Mouse (Mus musculus) megakaryocyte, embryonic 14.5 days (primary cell): ENCODE data around the gene Rps6kc1. TPM values are rescaled to one million over a fixed set of nuclear protein-coding genes. Genes with fewer than 3 reads are reported as not detected.

ENCODE experiments used
- H3K27me3 ChIP-seq: replicated peaks from 2 replicates; pipeline ENCODE3; 2012; ENCODE audit warnings: inconsistent platforms
- H3K36me3 ChIP-seq: replicated peaks from 2 replicates; pipeline ENCODE3; 2012; ENCODE audit warnings: low read length, inconsistent platforms, mixed read lengths
- H3K4me1 ChIP-seq: 2 replicates; pipeline ENCODE4 v1.6.1; 2012; ENCODE audit warnings: inconsistent platforms
- H3K4me3 ChIP-seq: replicated peaks from 2 replicates; pipeline ENCODE3; 2012; ENCODE audit warnings: moderate library complexity, mild to moderate bottlenecking, inconsistent platforms
- H3K9me3 ChIP-seq: 2 replicates; pipeline ENCODE4 v1.6.1; 2012; ENCODE audit warnings: inconsistent platforms
- FLI1 ChIP-seq: IDR thresholded peaks from 2 replicates; pipeline ENCODE4 v1.6.1; 2012; ENCODE audit warnings: low read length, inconsistent platforms, mixed read lengths
- GATA1 ChIP-seq: IDR thresholded peaks from 3 replicates; pipeline ENCODE4 v1.6.1; 2012; ENCODE audit warnings: mixed read lengths, low read length, inconsistent platforms, borderline replicate concordance
- polyA plus RNA-seq: library from polyadenylated mRNA; stranded (reverse); fragments of >175 nt; gene quantifications from 2 replicates; pipeline ENCODE4 v1.2.3, GENCODE M21; 2012; ENCODE audit warnings: low replicate concordance; ENCODE audit not compliant: insufficient read depth

Rps6kc1 gene
- polyA plus RNA-seq, 1 experiment = 5.9 TPM

GRCm38 (mm10) chr1:190663996-190664395 is 247.6 kb downstream of the Rps6kc1 start:
- H3K4me3 ChIP-seq = no peak overlapping the region
- no peaks in the 10 kb centered on the region for H3K4me1 ChIP-seq
- H3K9me3 ChIP-seq = no peaks in the 10 kb centered on the region
- no peaks in the 10 kb centered on the region for H3K27me3 ChIP-seq
- H3K36me3 ChIP-seq = no peaks in the 10 kb centered on the region
- TF ChIP-seq GATA1 (no peak), FLI1 (no peak)

- Histone ChIP-seq H3K27me3 (no peaks in the 10 kb centered on the region), H3K36me3 (no peaks in the 10 kb centered on the region), H3K9me3 (0 out of 2 replicates have a peak, but pooled peaks cover 6% of the 10 kb centered on the region), H3K4me1 (no peaks in the 10 kb centered on the region), H3K4me3 (no peak overlapping the region)
- TF ChIP-seq GATA1 = no peak
- TF ChIP-seq FLI1 = no peak
These were observed 248.8 kb downstream of the Rps6kc1 start for GRCm38 (mm10) chr1:190662736-190663135.

GRCm38 (mm10) chr1:190661764-190662163 is 249.8 kb downstream of the Rps6kc1 start:
- Histone ChIP-seq H3K27me3 (no peaks in the 10 kb centered on the region), H3K36me3 (no peaks in the 10 kb centered on the region), H3K4me3 (no peak overlapping the region), H3K4me1 (no peaks in the 10 kb centered on the region), H3K9me3 (0 out of 2 replicates have a peak, but pooled peaks cover 6% of the 10 kb centered on the region)
- no peak for TF ChIP-seq FLI1
- TF ChIP-seq GATA1 = no peak

DNA sequence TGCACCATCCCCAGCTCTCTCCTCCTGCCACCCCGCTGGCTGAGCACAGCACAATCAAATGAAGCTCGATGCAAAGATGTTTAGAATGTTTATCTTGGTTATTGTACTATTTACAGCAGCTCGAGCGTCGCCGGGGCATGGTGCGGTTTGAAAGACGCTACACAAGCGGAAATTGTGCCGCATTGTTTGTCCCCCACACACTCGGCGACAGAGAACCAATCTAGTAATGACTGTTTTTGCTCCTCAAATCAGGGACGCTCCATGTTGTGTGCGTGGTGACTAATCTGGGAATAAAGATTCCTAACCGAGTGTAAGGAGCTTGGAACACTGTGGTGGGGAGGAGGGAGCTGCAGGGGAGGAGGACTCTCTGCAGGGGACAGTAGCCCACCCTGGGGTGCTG is 250.3 kb downstream of the Rps6kc1 start:
- Histone ChIP-seq H3K9me3 (0 out of 2 replicates have a peak, but pooled peaks cover 8% of the 10 kb centered on the region), H3K4me1 (no peaks in the 10 kb centered on the region), H3K27me3 (no peaks in the 10 kb centered on the region), H3K4me3 (no peak overlapping the region), H3K36me3 (no peaks in the 10 kb centered on the region)
- no peak for TF ChIP-seq FLI1
- TF ChIP-seq GATA1 = no peak

- Histone ChIP-seq H3K4me3 (no peak overlapping the region), H3K9me3 (0 out of 2 replicates have a peak, but pooled peaks cover 9% of the 10 kb centered on the region), H3K36me3 (no peaks in the 10 kb centered on the region), H3K27me3 (no peaks in the 10 kb centered on the region), H3K4me1 (no peaks in the 10 kb centered on the region)
- TF ChIP-seq FLI1 (no peak), GATA1 (no peak)
These were observed 251.7 kb downstream of the Rps6kc1 start for GRCm38 (mm10) chr1:190659722-190660502.

- H3K9me3 ChIP-seq = 0 out of 2 replicates have a peak, but pooled peaks cover 9% of the 10 kb centered on the region
- no peaks in the 10 kb centered on the region for H3K4me1 ChIP-seq
- TF ChIP-seq FLI1 = no peak
- TF ChIP-seq GATA1 = no peak
- H3K4me3 ChIP-seq = no peak overlapping the region
- H3K36me3 ChIP-seq = no peaks in the 10 kb centered on the region
- no peaks in the 10 kb centered on the region for H3K27me3 ChIP-seq
These were observed 253.3 kb downstream of the Rps6kc1 start for GRCm38 (mm10) chr1:190658266-190658665.

DNA sequence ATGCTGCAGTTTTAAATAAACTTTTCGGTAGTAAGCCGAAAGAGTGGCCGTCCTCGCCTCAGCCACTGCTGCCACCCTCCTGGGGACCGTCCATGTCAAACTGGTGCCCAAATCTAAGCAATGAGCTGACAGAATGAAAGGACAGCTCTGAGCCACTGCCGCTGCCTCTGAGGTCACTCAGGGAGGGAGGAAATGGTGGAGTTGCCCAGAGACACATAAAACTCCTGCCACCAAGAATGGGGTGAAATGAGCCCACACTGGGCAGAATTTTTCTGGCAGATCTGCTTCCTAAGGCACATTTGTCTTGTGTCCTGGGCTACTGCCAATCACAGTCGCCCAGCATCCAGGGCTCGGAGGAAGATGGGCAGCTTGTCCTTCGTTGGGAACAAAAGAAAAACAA is 255.5 kb downstream of the Rps6kc1 start:
- Histone ChIP-seq H3K27me3 (no peaks in the 10 kb centered on the region), H3K4me3 (no peak overlapping the region), H3K9me3 (0 out of 2 replicates have a peak, but pooled peaks cover 9% of the 10 kb centered on the region), H3K4me1 (no peaks in the 10 kb centered on the region), H3K36me3 (no peaks in the 10 kb centered on the region)
- TF ChIP-seq FLI1 (no peak), GATA1 (no peak)

GRCm38 (mm10) chr1:190655651-190656050 is 255.9 kb downstream of the Rps6kc1 start:
- Histone ChIP-seq H3K4me3 (no peak overlapping the region), H3K4me1 (no peaks in the 10 kb centered on the region), H3K27me3 (no peaks in the 10 kb centered on the region), H3K36me3 (no peaks in the 10 kb centered on the region), H3K9me3 (0 out of 2 replicates have a peak, but pooled peaks cover 9% of the 10 kb centered on the region)
- no peak for TF ChIP-seq GATA1
- TF ChIP-seq FLI1 = no peak

DNA sequence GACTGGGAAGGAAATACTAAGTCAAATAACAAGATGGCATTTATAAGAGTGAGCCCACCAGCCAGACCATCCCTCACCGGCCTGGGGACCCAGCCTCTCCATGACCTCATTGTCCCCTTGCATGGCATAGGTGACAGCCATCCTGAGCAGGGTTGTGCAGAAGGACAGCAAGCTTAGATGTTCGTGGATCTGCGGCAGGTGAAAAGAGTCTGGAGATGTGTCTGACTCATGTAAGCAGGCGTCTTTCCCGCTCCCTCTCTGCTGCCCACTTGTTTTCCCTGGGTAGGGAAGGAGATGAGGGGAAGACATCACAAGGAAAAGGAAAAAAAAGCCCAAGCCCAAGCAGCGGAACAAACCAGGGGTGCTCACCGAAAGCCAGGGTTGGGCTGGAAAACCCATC is 256.5 kb downstream of the Rps6kc1 start:
- Histone ChIP-seq H3K4me1 (no peaks in the 10 kb centered on the region), H3K27me3 (no peaks in the 10 kb centered on the region), H3K9me3 (0 out of 2 replicates have a peak, but pooled peaks cover 9% of the 10 kb centered on the region), H3K36me3 (no peaks in the 10 kb centered on the region), H3K4me3 (no peak overlapping the region)
- TF ChIP-seq GATA1 (no peak), FLI1 (no peak)

- Histone ChIP-seq H3K9me3 (0 out of 2 replicates have a peak, but pooled peaks cover 9% of the 10 kb centered on the region), H3K27me3 (no peaks in the 10 kb centered on the region), H3K4me3 (no peak overlapping the region), H3K4me1 (no peaks in the 10 kb centered on the region), H3K36me3 (no peaks in the 10 kb centered on the region)
- TF ChIP-seq GATA1 (no peak), FLI1 (no peak)
These were observed 256.9 kb downstream of the Rps6kc1 start for GRCm38 (mm10) chr1:190654694-190655001.
